Mouse (Mus musculus) intestine, embryonic 14.5 days (tissue): ENCODE results near the gene Snx9. TPM values are rescaled to one million over a fixed set of nuclear protein-coding genes. Genes with fewer than 3 reads are reported as not detected.

Experiments used
- ATAC-seq: fragments of 200-750 bp; cut with Nextera tagmentation; replicated peaks from 2 replicates; pipeline ENCODE4 v1.8.0; 2017; ENCODE audit warnings: low read depth, moderate number of reproducible peaks, moderate TSS enrichment, moderate library complexity; ENCODE audit not compliant: low FRiP score, low TSS enrichment
- DNase-seq: peaks from one replicate; pipeline ENCODE4 v3.0.0-alpha.2; 2018; ENCODE audit warnings: low spot score
- H3K27ac ChIP-seq: fragments of 300-500 bp; sonication (generic); 2 replicates; pipeline ENCODE4 v1.5.1; 2014; ENCODE audit warnings: low read depth, mild to moderate bottlenecking, control low read depth
- H3K27me3 ChIP-seq: fragments of 300-500 bp; sonication (generic); replicated peaks from 2 replicates; pipeline ENCODE4 v1.6.1; 2014; ENCODE audit warnings: low read length, control low read depth; ENCODE audit not compliant: control insufficient read depth, insufficient read depth
- H3K36me3 ChIP-seq: fragments of 300-500 bp; sonication (generic); 2 replicates; pipeline ENCODE4 v1.6.1; 2014; ENCODE audit warnings: low read length, control low read depth; ENCODE audit not compliant: control insufficient read depth, insufficient read depth
- H3K4me1 ChIP-seq: fragments of 300-500 bp; sonication (generic); replicated peaks from 2 replicates; pipeline ENCODE4 v1.6.1; 2014; ENCODE audit warnings: low read length, control low read depth, mixed read lengths; ENCODE audit not compliant: control insufficient read depth, insufficient read depth
- H3K4me2 ChIP-seq: fragments of 300-500 bp; sonication (generic); 2 replicates; pipeline ENCODE4 v1.6.1; 2014; ENCODE audit warnings: low read length
- H3K4me3 ChIP-seq: fragments of 300-500 bp; sonication (generic); 2 replicates; pipeline ENCODE4 v1.5.1; 2014; ENCODE audit warnings: low read depth, low read length, control low read depth, mixed read lengths
- H3K9ac ChIP-seq: fragments of 300-500 bp; sonication (generic); 2 replicates; pipeline ENCODE4 v1.6.1; 2014; ENCODE audit warnings: mild to moderate bottlenecking, low read length
- H3K9me3 ChIP-seq: fragments of 300-500 bp; sonication (generic); 2 replicates; pipeline ENCODE4 v1.6.1; 2016; ENCODE audit warnings: low read length, control low read depth; ENCODE audit not compliant: control insufficient read depth
- WGBS: fragments of 180-500 bp; shearing (Covaris S2); extraction: QIAGEN DNeasy Blood & Tissue Kit; methylation state at CpG from one replicate; pipeline ENCODE4 v1.1.7; 2014; 5-methylcytosine and 5-hydroxymethylcytosine counted together
- polyA plus RNA-seq: library from polyadenylated mRNA; unstranded; fragments of >200 nt; fragmentation: Nextera tagmentation; extraction: Ambion mirVana; gene quantifications from 2 replicates; pipeline ENCODE4 v1.2.1, GENCODE M21; 2014

The Snx9 gene
- polyA plus RNA-seq, 1 experiment from 2014 or later = 42.7 TPM

DNA sequence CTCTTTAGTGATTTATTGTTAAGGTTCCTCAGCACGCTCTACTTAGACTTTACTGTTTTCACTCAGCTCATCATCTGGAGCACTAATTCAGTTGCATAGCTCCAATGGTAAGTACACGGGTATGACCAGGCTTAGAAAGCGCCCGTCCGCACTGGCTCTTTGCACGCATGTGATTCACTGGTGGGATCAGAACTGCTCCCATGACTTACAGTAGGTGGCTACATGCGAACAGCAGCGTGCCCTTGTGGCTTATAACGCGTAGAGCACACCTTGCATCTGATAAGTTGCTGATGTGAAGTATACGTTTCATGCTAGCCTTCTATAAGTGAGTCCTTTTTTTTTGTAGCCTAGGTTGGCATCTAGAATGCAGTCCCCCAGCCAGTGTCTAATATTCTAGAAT is 16.1 kb downstream of the Snx9 start:
- DNase-seq (no peak), ATAC-seq (no peak)
- Histone ChIP-seq H3K27ac (no peak overlapping the region), H3K4me1 (peaks cover 7% of the 10 kb centered on the region; the same call in 1 of the 2 replicates), H3K4me2 (no peak overlapping the region), H3K36me3 (no peaks in the 10 kb centered on the region), H3K9ac (no peak overlapping the region), H3K9me3 (no peaks in the 10 kb centered on the region), H3K4me3 (no peak overlapping the region), H3K27me3 (no peaks in the 10 kb centered on the region)
- WGBS = 93% methylated on average over 11 of the region's 11 CpGs

DNA sequence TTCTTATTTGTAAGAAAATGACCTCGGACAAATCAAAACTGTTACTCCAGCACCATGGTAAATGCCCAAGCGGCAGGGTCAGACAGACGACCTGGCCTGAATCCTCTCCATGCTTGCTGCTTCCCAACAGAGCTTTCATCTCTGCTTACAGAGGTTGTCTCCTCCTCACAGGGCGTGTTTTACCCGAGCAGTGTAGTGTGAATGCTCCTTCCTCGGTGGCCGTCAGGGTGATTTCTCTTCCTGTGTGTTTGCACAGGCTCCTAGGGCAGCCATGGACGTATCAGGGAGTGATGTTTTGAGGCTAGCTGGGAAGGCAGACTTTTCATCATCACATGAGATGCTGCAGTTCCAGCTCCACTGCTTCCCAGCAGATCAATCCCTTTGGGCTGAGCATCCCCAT is 17.1 kb downstream of the Snx9 start:
- Histone ChIP-seq H3K4me3 (no peak overlapping the region), H3K9me3 (no peaks in the 10 kb centered on the region), H3K4me2 (no peak overlapping the region), H3K27me3 (no peaks in the 10 kb centered on the region), H3K4me1 (peaks cover 7% of the 10 kb centered on the region; the same call in 1 of the 2 replicates), H3K9ac (no peak overlapping the region), H3K27ac (no peak overlapping the region), H3K36me3 (no peaks in the 10 kb centered on the region)
- DNase-seq (no peak), ATAC-seq (no peak)
- WGBS = 41% methylated on average over 8 of the region's 8 CpGs

DNA sequence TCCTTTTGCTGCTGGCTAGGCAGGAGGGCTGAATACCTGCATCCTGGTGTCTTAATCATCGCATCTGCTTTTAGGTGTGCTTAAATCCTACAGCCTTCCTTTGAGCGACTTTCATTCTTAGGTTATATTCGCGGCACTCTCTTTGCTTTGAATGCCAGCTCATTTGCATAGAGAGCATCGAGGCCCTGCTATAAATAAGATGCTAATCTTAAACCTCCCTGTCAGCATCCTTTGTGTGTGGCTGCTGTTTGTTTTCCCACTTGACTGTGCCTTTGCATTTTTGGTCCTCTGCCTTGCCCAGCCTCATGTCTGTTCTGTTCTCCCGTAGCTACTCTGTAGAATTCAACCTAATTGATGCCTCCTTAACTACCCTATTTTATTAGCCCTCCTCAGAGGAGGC is 21.2 kb downstream of the Snx9 start:
- H3K9ac ChIP-seq = no peak overlapping the region
- DNase-seq = no peak
- no peak overlapping the region for H3K27ac ChIP-seq
- H3K4me1 ChIP-seq = peaks cover 9% of the 10 kb centered on the region; the same call in 1 of the 2 replicates
- H3K4me3 ChIP-seq = no peak overlapping the region
- no peaks in the 10 kb centered on the region for H3K36me3 ChIP-seq
- H3K27me3 ChIP-seq = no peaks in the 10 kb centered on the region
- no peaks in the 10 kb centered on the region for H3K9me3 ChIP-seq
- no peak overlapping the region for H3K4me2 ChIP-seq
- 34% methylated on average over 6 of the region's 6 CpGs for WGBS
- no peak for ATAC-seq

DNA sequence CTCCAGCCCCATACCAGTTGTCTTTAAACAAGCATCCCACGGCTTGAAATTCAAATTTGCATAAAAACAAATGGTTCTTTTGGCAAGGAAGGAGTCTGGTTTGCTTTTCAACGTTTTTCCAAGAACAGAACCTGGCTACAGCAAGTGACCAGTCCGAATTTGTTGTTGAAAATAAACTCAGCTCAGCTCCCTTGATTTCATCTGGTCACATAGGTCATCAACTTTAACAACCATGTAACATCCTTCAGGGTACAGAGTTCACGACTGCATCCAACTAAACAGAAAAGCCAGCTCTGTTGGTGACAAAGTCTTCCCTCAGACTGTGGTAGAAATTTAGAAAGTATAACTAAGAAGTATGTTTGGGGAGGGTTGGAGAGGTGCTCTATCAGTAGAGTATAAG is 21.7 kb downstream of the Snx9 start:
- ATAC-seq (no peak), DNase-seq (no peak)
- Histone ChIP-seq H3K4me3 (no peak overlapping the region), H3K4me1 (peaks cover 13% of the 10 kb centered on the region; the same call in 1 of the 2 replicates), H3K9me3 (no peaks in the 10 kb centered on the region), H3K9ac (no peak overlapping the region), H3K4me2 (no peak overlapping the region), H3K27me3 (no peaks in the 10 kb centered on the region), H3K36me3 (no peaks in the 10 kb centered on the region), H3K27ac (no peak overlapping the region)
- WGBS = 49% methylated on average over 4 of the region's 4 CpGs

DNA sequence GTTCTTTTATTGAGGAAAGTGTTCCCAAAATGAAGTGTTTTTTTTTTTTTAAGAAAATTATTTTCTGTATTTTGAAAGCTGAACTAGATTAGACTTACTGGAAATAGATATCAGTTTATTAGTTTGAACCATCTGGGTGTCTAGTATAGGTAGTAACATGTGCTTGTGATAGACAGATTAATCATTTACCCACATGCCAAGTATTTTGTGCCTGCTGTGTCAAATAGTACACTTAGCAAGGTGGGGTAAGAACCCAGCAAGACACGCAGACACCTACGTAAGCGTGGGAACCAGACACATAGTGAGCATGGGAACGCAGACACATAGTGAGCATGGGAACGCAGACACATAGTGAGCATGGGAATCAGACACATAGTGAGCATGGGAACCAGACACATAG is 22.6 kb downstream of the Snx9 start:
- H3K9me3 ChIP-seq = no peaks in the 10 kb centered on the region
- no peak overlapping the region for H3K4me2 ChIP-seq
- ATAC-seq = no peak
- H3K4me1 ChIP-seq = peaks cover 17% of the 10 kb centered on the region; the same call in 1 of the 2 replicates
- H3K27me3 ChIP-seq = no peaks in the 10 kb centered on the region
- no peak for DNase-seq
- H3K9ac ChIP-seq = no peak overlapping the region
- no peak overlapping the region for H3K4me3 ChIP-seq
- H3K27ac ChIP-seq = no peak overlapping the region
- 89% methylated on average over 5 of the region's 5 CpGs for WGBS
- no peaks in the 10 kb centered on the region for H3K36me3 ChIP-seq

DNA sequence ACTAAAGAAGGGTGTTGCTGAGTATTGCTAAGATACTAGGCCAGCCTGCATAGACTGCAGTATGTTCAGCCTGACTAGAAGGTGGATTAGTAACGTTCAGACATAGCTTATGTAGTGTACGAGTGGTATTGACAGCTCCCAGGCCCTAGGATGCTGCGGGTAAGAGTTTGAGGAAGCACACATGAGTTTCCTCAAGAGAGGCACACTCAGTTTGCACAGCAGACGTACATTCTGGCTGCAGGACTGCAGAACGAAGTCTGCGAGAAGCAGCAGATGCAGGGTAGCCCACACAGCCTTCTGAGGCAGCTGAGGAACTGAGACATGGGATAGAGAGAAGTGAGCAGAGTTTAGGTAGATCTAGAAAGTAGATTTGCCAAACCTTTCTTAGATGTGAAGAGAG is 26.3 kb downstream of the Snx9 start:
- WGBS = 61% methylated on average over 6 of the region's 6 CpGs
- H3K27ac ChIP-seq = no peak overlapping the region
- DNase-seq (no peak), ATAC-seq (no peak)
- H3K4me3 ChIP-seq = no peak overlapping the region
- H3K36me3 ChIP-seq = no peaks in the 10 kb centered on the region
- no peaks in the 10 kb centered on the region for H3K27me3 ChIP-seq
- H3K4me2 ChIP-seq = no peak overlapping the region
- no peaks in the 10 kb centered on the region for H3K9me3 ChIP-seq
- H3K9ac ChIP-seq = no peak overlapping the region
- H3K4me1 ChIP-seq = peaks cover 20% of the 10 kb centered on the region

DNA sequence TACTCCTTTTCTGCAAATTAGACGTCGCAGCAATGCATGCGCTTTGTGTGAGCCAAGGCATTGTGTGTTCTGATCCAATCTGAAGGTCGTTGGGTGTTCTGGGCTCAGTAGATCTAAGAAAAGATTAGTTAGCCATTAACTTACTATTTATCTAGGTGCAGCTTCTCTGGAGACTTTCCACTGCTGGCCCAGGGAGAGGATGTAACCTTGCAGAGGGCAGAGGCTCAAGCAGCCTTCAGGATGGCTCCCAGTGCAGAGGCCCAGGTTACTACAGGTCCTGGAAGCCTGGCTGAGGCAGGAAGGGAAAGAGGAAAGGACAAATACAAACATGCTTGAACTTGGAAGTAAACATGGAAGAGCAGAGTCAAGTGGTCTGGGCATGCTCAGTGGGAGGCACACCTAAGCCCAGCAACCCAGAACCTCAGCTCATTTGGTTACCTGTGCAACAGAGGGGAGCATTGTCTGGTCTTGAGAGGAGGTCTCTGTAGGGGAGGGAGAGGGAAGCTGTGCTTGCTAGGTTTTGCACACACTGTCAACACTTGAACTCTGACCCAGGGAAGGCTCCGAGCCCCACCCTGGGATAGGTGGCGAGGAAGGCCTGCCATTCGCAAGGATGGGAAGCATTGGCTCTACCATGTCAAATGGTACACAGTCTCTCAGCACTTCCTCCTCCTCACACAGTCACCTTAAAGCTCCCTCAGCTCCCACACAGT is 27.3 kb downstream of the Snx9 start:
- 65% methylated on average over 7 of the region's 7 CpGs for WGBS
- H3K4me3 ChIP-seq = no peak overlapping the region

DNA sequence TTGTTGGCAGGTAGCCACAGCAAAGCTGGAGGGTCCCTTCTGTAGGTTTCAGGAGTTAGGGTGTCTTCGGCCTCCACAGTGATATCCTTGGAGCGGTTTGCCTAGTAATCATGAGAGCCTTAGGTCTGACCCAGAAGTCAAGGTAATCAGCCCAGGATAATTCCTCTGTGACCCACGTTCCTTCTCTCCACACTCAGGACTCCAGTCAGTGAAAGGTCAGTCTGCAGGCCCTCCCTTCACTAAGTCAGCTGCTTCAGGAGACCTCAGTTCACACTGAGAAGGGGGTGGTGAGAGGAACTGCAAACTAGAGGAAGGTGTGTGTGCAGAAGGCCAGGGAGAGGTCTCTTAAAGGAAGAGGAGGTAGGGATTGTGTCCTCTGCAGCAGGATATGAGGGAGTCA is 28.3 kb downstream of the Snx9 start:
- no peaks in the 10 kb centered on the region for H3K9me3 ChIP-seq
- no peaks in the 10 kb centered on the region for H3K36me3 ChIP-seq
- H3K27ac ChIP-seq = no peak overlapping the region
- no peaks in the 10 kb centered on the region for H3K27me3 ChIP-seq
- DNase-seq = no peak
- H3K4me1 ChIP-seq = peaks cover 20% of the 10 kb centered on the region
- H3K9ac ChIP-seq = no peak overlapping the region
- no peak overlapping the region for H3K4me3 ChIP-seq
- no peak for ATAC-seq
- no peak overlapping the region for H3K4me2 ChIP-seq
- 73% methylated on average over 3 of the region's 3 CpGs for WGBS

More for the DNA sequence above, 27.3 kb downstream of the Snx9 start:
- Histone ChIP-seq H3K9ac (no peak overlapping the region), H3K9me3 (no peaks in the 10 kb centered on the region), H3K4me1 (peaks cover 20% of the 10 kb centered on the region), H3K4me2 (no peak overlapping the region), H3K36me3 (no peaks in the 10 kb centered on the region), H3K27ac (peak overlapping the region; percentile 14; the same call in 1 of the 2 replicates), H3K27me3 (no peaks in the 10 kb centered on the region)
- no peak for ATAC-seq
- no peak for DNase-seq

DNA sequence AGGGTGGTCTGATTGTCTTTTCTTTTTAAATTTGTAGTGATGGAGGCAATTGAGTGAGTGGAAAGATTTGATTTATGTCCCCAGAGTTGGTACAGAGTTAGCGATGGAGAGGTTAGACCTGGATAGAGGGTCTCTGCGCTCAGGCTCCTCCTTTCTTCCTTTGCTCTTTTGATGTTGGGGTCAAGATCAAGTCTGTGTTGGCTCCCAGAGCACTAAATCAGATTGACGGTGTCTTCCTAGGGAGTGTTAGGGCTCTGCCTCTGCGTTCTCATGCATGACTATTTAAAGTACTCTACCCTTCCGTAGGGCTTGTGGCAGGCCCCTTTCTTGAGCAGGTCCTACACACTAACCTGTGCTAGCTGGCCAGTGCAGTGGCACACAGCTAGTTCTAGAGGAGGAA is 28.9 kb downstream of the Snx9 start:
- H3K36me3 ChIP-seq = no peaks in the 10 kb centered on the region
- H3K4me1 ChIP-seq = peaks cover 20% of the 10 kb centered on the region
- no peak overlapping the region for H3K27ac ChIP-seq
- 46% methylated on average over 5 of the region's 5 CpGs for WGBS
- no peaks in the 10 kb centered on the region for H3K27me3 ChIP-seq
- DNase-seq (no peak), ATAC-seq (no peak)
- no peaks in the 10 kb centered on the region for H3K9me3 ChIP-seq
- no peak overlapping the region for H3K4me3 ChIP-seq
- no peak overlapping the region for H3K4me2 ChIP-seq
- no peak overlapping the region for H3K9ac ChIP-seq
